Mouse (Mus musculus) lung, adult 2 months (tissue): ENCODE measurements around the gene Mgam.

Source experiments
- CTCF ChIP-seq: fragments of 200-500 bp; IDR thresholded peaks from 2 replicates; pipeline ENCODE4 v1.5.1; 2011; ENCODE audit warnings: mild to moderate bottlenecking, low read length, control low read depth; ENCODE audit not compliant: insufficient read depth
- POLR2A ChIP-seq: fragments of 200-500 bp; IDR thresholded peaks from 2 replicates; pipeline ENCODE4 v1.6.1; 2011; ENCODE audit warnings: low read depth, mild to moderate bottlenecking, control low read depth, low read length, borderline replicate concordance; ENCODE audit errors: extremely low read depth

- TF ChIP-seq CTCF (no peak), POLR2A (no peak)
These were observed 155.0 kb downstream of the Mgam start for GRCm38 (mm10) chr6:40783637-40784036.
